Mouse (Mus musculus): Measurements from ENCODE around the gene Lrrc8a.
A peak's percentile ranks its signal among the peaks of the same experiment; 100 is the strongest.

The Lrrc8a gene

DNA sequence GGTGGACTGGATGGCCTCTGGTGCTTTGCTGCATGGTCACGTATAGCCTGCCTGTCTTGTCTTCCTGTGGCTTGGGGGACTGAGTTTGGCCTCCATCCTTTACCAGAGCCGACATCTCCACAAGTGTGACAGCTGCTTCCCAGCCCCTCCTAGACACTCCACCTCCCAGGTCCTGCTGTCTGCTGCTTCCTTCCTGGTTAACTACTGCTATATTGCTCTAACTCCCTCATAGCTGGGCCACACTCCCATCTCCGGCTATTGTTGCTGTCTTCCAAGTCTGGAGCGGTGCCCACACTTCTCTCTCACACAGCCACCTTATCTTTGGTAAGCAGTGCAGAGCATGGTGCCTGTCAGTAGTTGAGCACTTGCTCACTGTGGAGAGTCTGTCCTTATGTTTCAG, 2.3 kb downstream of the Lrrc8a start:
- no peak for DNase-seq (ENCODE audit: low read depth)

GRCm38 (mm10) chr2:30240267-30240666, 2.8 kb downstream of the Lrrc8a start, which contains the start of gene Gm28035:
Gene Gm28035 (plus strand): TSS chr2:30240567.
- no peak for DNase-seq (ENCODE audit: low read depth)

- DNase-seq (ENCODE audit: low read depth): no peak
Observed at GRCm38 (mm10) chr2:30242509-30242908, 5.0 kb downstream of the Lrrc8a start.

DNA sequence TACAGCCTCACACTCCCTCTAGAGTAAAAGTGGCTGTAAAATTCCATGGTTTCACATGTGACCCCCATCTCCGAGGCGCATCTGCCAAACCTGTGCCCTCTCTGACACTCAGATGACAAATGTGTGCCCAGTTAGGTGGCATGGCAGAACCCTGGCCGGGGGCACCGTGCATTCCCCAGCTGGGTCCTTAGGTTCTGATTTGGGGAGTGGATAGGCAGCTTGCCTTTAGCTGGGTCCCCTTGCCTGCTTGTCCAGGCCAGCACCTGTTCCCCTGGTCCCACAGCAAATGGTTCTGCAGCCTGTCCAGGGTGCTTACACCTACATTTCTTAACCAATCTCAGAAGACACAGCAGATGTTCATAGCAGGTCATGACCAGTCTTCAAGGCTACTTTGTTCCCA, 5.9 kb downstream of the Lrrc8a start:
- DNase-seq (ENCODE audit: low read depth): no peak

DNA sequence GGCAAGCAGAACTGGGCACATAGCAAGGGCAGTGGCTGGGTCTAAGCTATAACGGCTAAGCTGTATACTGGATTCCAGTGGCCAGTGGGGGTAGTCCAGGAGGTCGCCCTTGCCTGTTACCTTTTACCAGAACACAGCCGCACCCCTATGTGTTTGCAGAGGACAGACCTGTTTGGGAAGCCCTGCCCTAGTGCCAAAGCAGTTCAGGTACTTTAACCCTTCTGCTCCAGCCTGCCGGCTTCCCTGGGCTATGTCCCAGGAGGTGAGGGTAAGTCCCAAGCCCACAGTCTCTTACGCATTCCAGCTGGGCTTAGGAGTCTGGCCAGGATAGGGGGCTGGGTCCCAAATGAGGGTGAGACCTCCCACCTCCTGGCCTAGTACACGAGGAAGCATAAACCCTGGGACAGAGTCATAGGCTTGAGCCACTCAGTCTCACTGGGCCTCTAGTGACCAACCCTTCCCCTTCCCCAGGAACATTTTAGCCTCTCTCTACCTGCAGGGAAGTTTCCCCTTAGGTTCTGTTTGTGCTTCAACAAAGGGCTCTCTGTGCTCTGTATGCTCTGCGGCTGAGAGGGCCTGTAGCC, 7.2 kb downstream of the Lrrc8a start:
- DNase-seq (ENCODE audit: low read depth): no peak

- DNase-seq (ENCODE audit: low read depth): no peak
Observed at GRCm38 (mm10) chr2:30247036-30247435, 9.5 kb downstream of the Lrrc8a start.

GRCm38 (mm10) chr2:30247681-30248080, 10.2 kb downstream of the Lrrc8a start:
- DNase-seq (ENCODE audit: low read depth): no peak

GRCm38 (mm10) chr2:30249182-30249581, 11.7 kb downstream of the Lrrc8a start:
- no peak for DNase-seq (ENCODE audit: low read depth)

GRCm38 (mm10) chr2:30250166-30251128, 12.9 kb downstream of the Lrrc8a start:
- no peak for DNase-seq (ENCODE audit: low read depth)

DNA sequence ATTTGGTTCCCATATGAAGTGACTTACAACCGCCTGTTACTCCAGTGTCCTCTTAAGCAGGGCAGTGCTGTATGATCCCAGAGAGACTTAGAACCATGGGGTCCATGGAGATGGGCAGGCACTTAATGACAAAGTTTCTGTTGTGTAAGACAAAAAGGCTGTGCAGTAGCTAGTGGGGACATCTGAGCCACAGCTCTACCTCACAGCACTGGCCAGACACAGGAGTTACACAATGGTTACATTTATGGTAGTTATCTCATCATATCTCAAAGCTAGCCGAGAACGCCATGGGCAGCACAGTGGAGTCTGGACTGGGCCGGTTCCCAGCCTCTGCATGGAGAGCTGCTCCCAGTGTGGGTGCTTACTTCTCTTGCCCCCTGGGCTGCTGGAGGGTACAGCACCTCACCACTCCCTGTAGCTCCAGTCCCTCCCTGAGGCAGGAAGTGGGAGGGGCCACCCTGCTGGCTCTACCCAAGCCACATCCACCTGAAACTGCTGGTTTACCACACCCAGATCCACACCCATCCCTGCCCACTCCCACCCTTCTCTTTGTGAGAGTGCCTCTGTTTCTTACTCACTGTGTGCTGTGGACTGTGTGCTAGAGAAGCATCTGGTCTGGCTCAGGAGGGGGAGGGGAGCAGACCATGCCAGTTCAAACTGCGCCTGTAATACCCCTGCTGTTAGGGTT, 14.0 kb downstream of the Lrrc8a start:
- peak; percentile 62 for DNase-seq (ENCODE audit: low read depth)

DNA sequence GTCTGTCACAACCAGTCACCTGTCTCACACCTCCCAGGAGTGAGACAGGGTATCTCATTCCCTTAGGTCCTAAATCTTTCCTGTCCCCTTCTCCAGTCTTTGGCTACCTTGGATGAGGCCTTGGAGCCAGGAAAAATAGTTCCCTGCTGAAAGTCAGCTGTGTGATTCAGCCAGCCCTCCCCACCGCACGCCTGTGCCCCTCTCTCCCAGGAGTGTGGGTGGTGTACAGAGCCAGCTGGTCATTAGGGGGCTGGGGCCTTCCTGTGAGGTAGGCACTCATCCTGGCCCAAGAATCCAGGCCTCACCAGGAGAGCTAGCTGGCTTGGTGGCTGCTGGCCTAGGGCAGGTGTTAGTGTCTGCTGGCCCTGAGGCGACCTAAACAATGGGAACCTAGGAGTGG, 15.0 kb downstream of the Lrrc8a start:
- no peak for DNase-seq (ENCODE audit: low read depth)

DNA sequence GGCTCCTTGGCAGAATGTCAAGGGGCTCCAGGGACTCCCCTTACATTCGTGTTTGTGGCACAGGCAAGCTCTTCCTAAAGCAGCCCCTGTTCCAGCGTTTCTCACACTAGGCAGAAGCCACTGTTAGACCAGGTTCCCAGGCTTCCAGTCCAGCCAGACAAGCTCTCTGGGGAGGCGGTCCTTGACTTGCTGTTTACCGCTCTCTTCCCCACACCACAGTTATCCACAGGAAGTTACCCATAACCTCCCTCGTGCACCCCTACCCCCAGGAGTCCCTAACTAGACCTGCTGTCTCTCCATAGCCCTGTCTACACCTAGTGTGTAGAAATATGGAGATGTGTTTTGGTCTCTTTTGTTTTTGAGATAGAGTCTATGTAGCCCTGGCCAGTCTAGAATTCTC, 16.3 kb downstream of the Lrrc8a start:
- no peak for DNase-seq (ENCODE audit: low read depth)

GRCm38 (mm10) chr2:30255631-30256395, 18.3 kb downstream of the Lrrc8a start:
- no peak for DNase-seq (ENCODE audit: low read depth)

DNA sequence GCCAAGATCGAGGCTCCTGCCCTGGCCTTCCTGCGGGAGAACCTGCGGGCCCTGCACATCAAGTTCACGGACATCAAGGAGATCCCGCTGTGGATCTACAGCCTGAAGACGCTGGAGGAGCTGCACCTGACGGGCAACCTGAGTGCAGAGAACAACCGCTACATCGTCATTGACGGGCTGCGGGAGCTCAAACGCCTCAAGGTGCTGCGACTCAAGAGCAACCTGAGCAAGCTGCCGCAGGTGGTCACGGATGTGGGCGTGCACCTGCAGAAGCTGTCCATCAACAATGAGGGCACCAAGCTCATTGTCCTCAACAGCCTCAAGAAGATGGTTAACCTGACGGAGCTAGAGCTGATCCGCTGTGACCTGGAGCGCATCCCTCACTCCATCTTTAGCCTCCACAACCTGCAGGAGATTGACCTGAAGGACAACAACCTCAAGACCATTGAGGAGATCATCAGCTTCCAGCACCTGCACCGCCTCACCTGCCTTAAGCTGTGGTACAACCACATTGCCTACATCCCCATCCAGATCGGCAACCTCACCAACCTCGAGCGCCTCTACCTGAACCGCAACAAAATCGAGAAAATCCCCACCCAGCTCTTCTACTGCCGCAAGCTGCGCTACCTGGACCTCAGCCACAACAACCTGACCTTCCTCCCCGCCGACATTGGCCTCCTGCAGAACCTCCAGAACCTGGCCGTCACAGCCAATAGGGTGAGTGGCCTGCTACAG, 19.3 kb downstream of the Lrrc8a start:
- no peak for DNase-seq (ENCODE audit: low read depth)

DNA sequence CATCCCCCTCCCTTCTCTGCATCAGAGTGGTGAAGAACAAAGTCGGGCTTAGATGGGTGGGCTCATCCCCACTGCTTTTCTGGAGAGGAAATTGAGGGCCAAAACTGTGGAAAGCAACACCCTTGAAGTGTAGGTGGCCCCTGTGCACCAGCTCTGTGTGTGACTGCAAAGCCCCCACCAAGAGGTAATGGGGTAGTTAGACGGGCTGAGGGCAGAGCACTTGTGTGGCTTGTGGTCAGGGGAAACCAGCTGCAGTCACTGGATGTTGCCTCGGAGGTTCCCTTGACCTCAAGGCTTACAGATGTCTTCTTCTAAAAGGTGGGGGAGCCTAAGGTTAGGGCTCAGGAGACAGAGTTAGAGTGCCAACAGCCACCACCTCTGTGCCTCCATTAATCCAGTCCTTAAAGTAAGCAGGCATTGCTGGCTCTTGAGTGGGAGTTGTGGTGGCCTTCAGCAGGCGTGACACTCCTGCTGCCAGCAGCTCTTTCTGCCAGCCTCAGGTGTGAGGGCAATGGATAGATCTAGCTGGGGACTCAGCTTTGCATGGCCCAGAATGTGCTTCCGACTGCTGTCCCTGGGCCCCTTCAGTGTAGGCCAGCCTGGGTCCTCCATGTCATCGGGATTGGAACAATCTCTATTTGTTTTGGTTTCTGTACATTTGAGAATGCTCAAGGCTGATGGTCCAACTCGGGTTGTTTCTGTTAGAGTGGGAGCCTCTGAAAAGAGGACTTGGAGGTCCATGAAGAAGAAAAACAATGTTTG, 20.4 kb downstream of the Lrrc8a start:
- DNase-seq (ENCODE audit: low read depth): no peak

- no peak for DNase-seq (ENCODE audit: low read depth)
Observed at GRCm38 (mm10) chr2:30258600-30258999, 21.1 kb downstream of the Lrrc8a start.

DNA sequence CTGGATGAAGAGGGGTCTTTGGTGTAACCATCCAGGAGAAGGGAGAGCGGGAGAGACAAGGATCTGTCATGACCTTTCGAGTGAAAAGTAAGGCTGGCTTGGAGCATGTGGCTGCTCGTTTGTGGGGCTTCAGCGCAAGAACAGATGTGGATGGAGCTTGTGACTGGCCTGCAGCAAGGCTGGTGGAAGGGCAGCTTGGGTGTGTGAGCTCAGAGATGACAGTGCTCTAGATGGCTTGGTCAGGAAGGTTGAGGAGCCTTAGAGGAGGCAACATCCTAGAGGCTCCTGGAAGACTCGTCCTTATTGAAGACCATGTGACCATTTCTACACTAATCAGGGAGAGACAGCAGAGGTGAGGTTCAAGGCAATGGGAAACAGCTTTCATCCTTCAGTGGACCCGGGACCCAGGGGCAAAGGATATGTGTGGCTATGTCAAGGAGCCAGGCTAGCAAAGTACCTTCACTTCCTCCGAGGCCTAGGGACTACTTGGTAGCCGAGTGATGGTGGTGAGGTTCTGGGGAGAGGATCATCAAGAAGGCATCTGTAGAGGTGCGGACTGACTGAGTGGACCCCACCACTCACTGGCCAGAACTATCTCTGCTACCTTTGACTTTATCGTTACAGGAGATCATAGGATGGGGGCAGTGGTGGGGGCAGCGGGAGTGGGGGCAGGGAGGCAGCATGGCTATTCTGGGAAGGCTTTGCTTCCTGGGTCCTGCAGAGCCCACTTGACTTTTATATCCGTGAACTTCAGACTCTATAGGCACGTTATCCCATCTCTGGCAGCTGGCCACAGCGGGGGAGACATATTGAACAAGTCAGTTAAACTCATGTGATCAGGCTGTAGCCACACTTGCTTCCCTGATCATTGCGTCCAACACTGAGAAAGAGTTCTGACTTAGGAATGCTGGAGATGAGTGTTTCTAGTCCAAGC, 21.9 kb downstream of the Lrrc8a start:
- no peak for DNase-seq (ENCODE audit: low read depth)

DNA sequence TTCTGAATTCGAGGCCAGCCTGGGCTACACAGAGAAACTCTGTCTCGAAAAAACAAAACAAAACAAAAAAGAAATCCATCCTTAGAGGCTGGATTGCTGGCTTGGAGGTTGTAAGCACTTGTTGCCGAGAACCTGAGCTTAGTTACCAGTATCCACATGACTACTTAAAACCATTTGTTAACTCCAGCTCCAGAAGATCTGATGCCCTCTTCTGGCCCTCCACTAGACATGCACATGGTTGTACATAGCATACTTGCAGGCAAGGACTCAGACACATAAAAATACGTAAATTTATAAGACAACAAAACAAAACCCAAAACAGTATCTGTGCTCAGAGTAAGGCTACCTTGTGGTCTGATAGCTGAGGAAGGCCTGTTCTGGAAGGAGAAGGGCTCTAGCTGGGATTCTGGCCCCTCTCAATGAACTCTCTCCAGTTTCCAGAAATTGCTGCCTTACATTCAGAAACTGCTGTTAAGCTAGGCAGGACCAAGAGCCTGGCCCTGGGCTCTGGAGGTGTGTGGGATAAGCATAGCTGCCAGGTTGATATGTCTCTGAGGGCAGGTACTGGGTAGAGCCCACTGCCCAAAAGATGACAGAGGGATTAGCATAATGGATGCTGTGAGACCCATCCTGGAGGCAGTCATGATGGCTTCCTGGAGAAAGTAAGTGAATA, 23.7 kb downstream of the Lrrc8a start:
- DNase-seq (ENCODE audit: low read depth): no peak
